Mouse (Mus musculus) kidney, adult 2 months (tissue): ENCODE measurements around the gene Mindy4. TPM values are rescaled to one million over a fixed set of nuclear protein-coding genes. Genes with fewer than 3 reads are reported as not detected.

ENCODE experiments used
- DNase-seq: peaks from one replicate; pipeline ENCODE4 v3.0.0; 2021
- H3K27ac ChIP-seq: fragments of 200-500 bp; 2 replicates; pipeline ENCODE4 v1.5.1; 2012; ENCODE audit warnings: low read depth, low read length, control low read depth, inconsistent platforms; ENCODE audit not compliant: insufficient read depth
- H3K27me3 ChIP-seq: fragments of 200-500 bp; replicated peaks from 2 replicates; pipeline ENCODE4 v1.6.1; 2012; ENCODE audit warnings: mild to moderate bottlenecking, moderate library complexity, low read length, inconsistent platforms; ENCODE audit not compliant: control insufficient read depth, insufficient read depth
- H3K36me3 ChIP-seq: fragments of 200-500 bp; 2 replicates; pipeline ENCODE4 v1.6.1; 2012; ENCODE audit warnings: mild to moderate bottlenecking, moderate library complexity, low read length, inconsistent platforms; ENCODE audit not compliant: control insufficient read depth, insufficient read depth
- H3K4me1 ChIP-seq: fragments of 200-500 bp; 2 replicates; pipeline ENCODE4 v1.6.1; 2011; ENCODE audit warnings: low read length; ENCODE audit not compliant: control insufficient read depth, insufficient read depth
- H3K4me3 ChIP-seq: fragments of 200-500 bp; 2 replicates; pipeline ENCODE4 v1.5.1; 2011; ENCODE audit warnings: mild to moderate bottlenecking, low read depth, low read length, control low read depth; ENCODE audit not compliant: insufficient read depth
- CTCF ChIP-seq: fragments of 200-500 bp; conservative IDR thresholded peaks from 2 replicates; pipeline ENCODE4 v1.5.1; 2011; ENCODE audit warnings: low read depth, mild to moderate bottlenecking, control low read depth, low read length, moderate library complexity, mixed read lengths; ENCODE audit not compliant: insufficient read depth, insufficient read length
- POLR2A ChIP-seq: fragments of 200-500 bp; IDR thresholded peaks from one replicate; pipeline ENCODE4 v1.6.1; 2011; ENCODE audit warnings: low read depth, low read length, control low read depth
- WGBS: fragments of 180-500 bp; shearing (Covaris S2); methylation state at CpG from one replicate; pipeline ENCODE4 v1.1.7; 2018; 5-methylcytosine and 5-hydroxymethylcytosine counted together
- polyA plus RNA-seq: library from polyadenylated mRNA; depleted of rRNA; stranded (reverse); fragments of >200 nt; gene quantifications from 2 replicates; pipeline ENCODE4 v1.2.3, GENCODE M21; 2012

The Mindy4 gene
- polyA plus RNA-seq, 1 experiment: 14.6 TPM

GRCm38 (mm10) chr6:55272952-55273351 is 69.8 kb downstream of the Mindy4 start:
- peak; percentile 24 for DNase-seq
- 90% methylated on average over 7 of the region's 7 CpGs for WGBS
- no peak overlapping the region for H3K4me3 ChIP-seq
- H3K27me3 ChIP-seq: no peaks in the 10 kb centered on the region
- peaks cover 7% of the 10 kb centered on the region for H3K4me1 ChIP-seq
- H3K27ac ChIP-seq: no peak overlapping the region
- no peaks in the 10 kb centered on the region for H3K36me3 ChIP-seq
- no peak for TF ChIP-seq CTCF
- TF ChIP-seq POLR2A: no peak

DNA sequence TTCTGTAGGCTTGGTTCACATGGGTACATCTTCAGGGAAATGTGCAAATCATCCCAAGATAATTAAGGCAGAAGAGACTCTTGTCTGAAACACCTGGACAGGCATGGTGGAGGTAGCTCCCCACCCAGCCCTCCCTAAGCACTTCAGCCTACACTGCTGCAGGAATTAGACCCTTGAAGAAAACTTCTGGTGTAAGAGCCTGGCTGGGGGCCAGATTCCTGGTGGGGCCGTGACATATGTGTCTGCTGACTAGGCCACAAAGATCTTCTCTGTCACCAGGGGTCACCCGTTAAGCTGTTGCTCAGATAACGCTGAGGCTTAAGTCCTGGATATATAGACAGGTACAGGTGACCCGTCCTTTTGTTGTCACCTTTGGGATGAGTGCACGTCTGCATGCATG is 70.3 kb downstream of the Mindy4 start:
- H3K4me3 ChIP-seq: no peak overlapping the region
- DNase-seq: no peak
- TF ChIP-seq CTCF (no peak), POLR2A (no peak)
- WGBS: 87% methylated on average over 5 of the region's 5 CpGs
- H3K27me3 ChIP-seq: no peaks in the 10 kb centered on the region
- no peaks in the 10 kb centered on the region for H3K36me3 ChIP-seq
- peaks cover 12% of the 10 kb centered on the region for H3K4me1 ChIP-seq
- no peak overlapping the region for H3K27ac ChIP-seq

DNA sequence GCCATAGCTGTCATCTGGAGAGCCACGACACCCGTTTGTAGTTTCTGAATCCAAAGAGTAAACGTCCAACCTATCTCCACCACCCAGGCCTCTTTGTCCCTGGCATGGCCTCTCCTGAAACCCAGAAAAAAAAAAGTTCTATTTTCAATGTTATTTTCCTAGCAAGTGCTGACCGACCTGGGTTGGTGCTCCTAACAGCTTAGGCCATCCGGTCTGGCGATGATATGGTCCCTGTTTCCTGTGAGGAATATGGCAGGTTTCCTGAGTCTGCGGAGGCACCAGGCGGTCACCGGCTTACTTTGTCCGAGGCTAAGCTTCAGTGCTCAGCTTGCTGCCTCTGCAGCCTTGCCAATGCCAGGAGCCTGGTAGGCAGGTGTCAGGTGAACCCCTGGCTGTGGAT is 71.8 kb downstream of the Mindy4 start:
- no peak for TF ChIP-seq CTCF
- TF ChIP-seq POLR2A: no peak
- Histone ChIP-seq H3K36me3 (no peaks in the 10 kb centered on the region), H3K27me3 (no peaks in the 10 kb centered on the region), H3K27ac (no peak overlapping the region), H3K4me1 (peaks cover 23% of the 10 kb centered on the region), H3K4me3 (no peak overlapping the region)
- WGBS: 65% methylated on average over 10 of the region's 10 CpGs
- peak; percentile 40 for DNase-seq

DNA sequence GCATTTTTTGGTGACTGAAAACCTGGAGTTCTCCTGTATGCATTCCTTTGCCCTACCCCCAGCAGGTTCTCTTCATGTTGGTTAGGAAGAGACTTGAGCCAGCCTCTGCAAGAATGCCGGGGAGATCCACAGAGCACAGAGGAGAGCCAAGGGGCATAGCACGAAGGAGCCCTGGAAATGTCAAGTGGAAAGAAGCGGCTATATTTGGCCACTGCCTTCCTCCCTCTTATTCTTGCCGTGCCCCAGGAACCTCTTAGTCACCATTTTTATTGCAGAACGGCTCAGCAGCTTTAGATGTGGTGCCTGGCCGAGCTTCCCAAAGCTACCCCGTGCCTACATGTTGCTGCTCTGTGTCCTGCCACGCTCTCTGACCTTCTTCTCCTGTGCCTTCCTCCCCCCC is 72.6 kb downstream of the Mindy4 start:
- TF ChIP-seq CTCF (no peak), POLR2A (no peak)
- 66% methylated on average over 8 of the region's 8 CpGs for WGBS
- H3K36me3 ChIP-seq: no peaks in the 10 kb centered on the region
- DNase-seq: no peak
- no peak overlapping the region for H3K4me3 ChIP-seq
- no peaks in the 10 kb centered on the region for H3K27me3 ChIP-seq
- peaks cover 23% of the 10 kb centered on the region for H3K4me1 ChIP-seq
- H3K27ac ChIP-seq: no peak overlapping the region

GRCm38 (mm10) chr6:55276692-55277282 is 73.6 kb downstream of the Mindy4 start:
- Histone ChIP-seq H3K4me1 (peaks cover 23% of the 10 kb centered on the region), H3K4me3 (no peak overlapping the region), H3K36me3 (no peaks in the 10 kb centered on the region), H3K27me3 (no peaks in the 10 kb centered on the region), H3K27ac (no peak overlapping the region)
- no peak for TF ChIP-seq CTCF
- no peak for TF ChIP-seq POLR2A
- WGBS: 88% methylated on average over 4 of the region's 4 CpGs
- DNase-seq: no peak

- Histone ChIP-seq H3K27ac (peak overlapping the region; percentile 10; the same call in 1 of the 2 replicates), H3K4me1 (peaks cover 23% of the 10 kb centered on the region), H3K27me3 (no peaks in the 10 kb centered on the region), H3K4me3 (no peak overlapping the region), H3K36me3 (no peaks in the 10 kb centered on the region)
- TF ChIP-seq POLR2A: no peak
- no peak for TF ChIP-seq CTCF
- WGBS: 83% methylated on average over 6 of the region's 6 CpGs
- DNase-seq: no peak
Measured at GRCm38 (mm10) chr6:55278086-55278485, 74.9 kb downstream of the Mindy4 start.

DNA sequence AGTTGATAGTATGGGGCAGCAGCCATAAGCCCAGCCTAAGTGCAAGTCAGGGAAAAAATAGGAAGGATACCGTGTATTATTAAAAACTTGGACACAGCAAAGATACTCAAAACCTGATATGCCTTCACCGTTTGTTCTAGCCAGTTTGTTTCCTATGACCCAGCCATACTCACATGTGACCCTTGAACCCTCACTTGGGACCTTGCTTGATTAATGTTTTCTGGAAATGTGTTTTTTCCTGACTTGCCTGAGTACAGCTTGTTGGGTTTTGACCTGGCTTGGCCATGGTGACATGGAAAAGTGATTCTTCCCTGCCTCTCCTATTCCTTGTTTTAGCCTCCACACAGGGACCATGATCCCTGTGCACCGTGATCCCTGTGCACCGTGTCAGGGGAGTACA is 75.3 kb downstream of the Mindy4 start:
- peak overlapping the region; percentile 66 for H3K27ac ChIP-seq
- H3K27me3 ChIP-seq: no peaks in the 10 kb centered on the region
- WGBS: 43% methylated on average over 4 of the region's 4 CpGs
- peaks cover 23% of the 10 kb centered on the region for H3K4me1 ChIP-seq
- TF ChIP-seq POLR2A: no peak
- TF ChIP-seq CTCF: no peak
- DNase-seq: peak; percentile 90
- no peaks in the 10 kb centered on the region for H3K36me3 ChIP-seq
- no peak overlapping the region for H3K4me3 ChIP-seq

- Histone ChIP-seq H3K4me1 (peaks cover 23% of the 10 kb centered on the region), H3K36me3 (no peaks in the 10 kb centered on the region), H3K4me3 (no peak overlapping the region), H3K27ac (no peak overlapping the region), H3K27me3 (no peaks in the 10 kb centered on the region)
- DNase-seq: peak; percentile 22
- TF ChIP-seq POLR2A (no peak), CTCF (no peak)
- WGBS: 82% methylated on average over 8 of the region's 8 CpGs
Measured at GRCm38 (mm10) chr6:55280979-55281378, 77.8 kb downstream of the Mindy4 start.
